Mouse (Mus musculus) E14TG2a.4 (cell line): ENCODE measurements around the gene Gm9573.

Source experiments
- CTCF ChIP-seq: conservative IDR thresholded peaks from 2 replicates; pipeline ENCODE4 v1.5.1; 2014; ENCODE audit warnings: low read length
- POU5F1 ChIP-seq: IDR thresholded peaks from 2 replicates; pipeline ENCODE4 v1.6.1; 2014; ENCODE audit warnings: low read length, borderline replicate concordance

DNA sequence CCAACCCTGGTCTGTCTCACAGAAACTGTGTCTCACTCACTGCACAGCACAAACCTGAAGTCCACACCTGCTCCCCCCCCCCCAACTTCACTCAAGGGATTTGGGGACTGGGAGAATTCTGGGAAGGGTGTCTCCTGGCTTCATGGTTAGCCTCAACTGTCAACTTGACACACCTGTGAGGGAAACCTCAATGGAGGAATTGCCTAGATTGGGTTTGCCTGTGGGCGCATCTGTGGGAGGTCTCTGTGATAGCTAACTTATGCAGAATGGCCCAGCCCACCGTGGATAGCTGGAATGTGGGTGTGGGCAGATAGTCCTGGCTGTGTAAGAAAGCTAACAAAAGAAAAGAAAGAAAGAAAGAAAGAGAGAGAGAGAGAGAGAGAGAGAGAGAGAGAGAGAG lies 25.2 kb downstream of the Gm9573 start, which contains the start of gene Sfta2:
- TF ChIP-seq CTCF = no peak
- no peak for TF ChIP-seq POU5F1
